Mouse (Mus musculus) midbrain, embryonic 15.5 days (tissue): ENCODE results near the gene 6430531B16Rik. TPM values are rescaled to one million over a fixed set of nuclear protein-coding genes. Genes with fewer than 3 reads are reported as not detected.
A peak's percentile ranks its signal among the peaks of the same experiment; 100 is the strongest.

ENCODE experiments used
- ATAC-seq: fragments of 200-750 bp; cut with Nextera tagmentation; replicated peaks from 2 replicates; pipeline ENCODE4 v1.8.0; 2017; ENCODE audit warnings: moderate TSS enrichment
- H3K27ac ChIP-seq: fragments of 300-500 bp; sonication (generic); 2 replicates; pipeline ENCODE4 v1.5.1; 2015; ENCODE audit warnings: mild to moderate bottlenecking, inconsistent platforms
- H3K27me3 ChIP-seq: fragments of 300-500 bp; sonication (generic); replicated peaks from 2 replicates; pipeline ENCODE4 v1.6.1; 2015; ENCODE audit warnings: inconsistent platforms
- H3K36me3 ChIP-seq: fragments of 300-500 bp; sonication (generic); replicated peaks from 2 replicates; pipeline ENCODE4 v1.6.1; 2015; ENCODE audit warnings: inconsistent platforms
- H3K4me1 ChIP-seq: fragments of 300-500 bp; sonication (generic); 2 replicates; pipeline ENCODE4 v1.6.1; 2015; ENCODE audit warnings: inconsistent platforms
- H3K4me2 ChIP-seq: fragments of 300-500 bp; sonication (generic); 2 replicates; pipeline ENCODE4 v1.6.1; 2015; ENCODE audit warnings: inconsistent platforms, mild to moderate bottlenecking, moderate library complexity
- H3K4me3 ChIP-seq: fragments of 300-500 bp; sonication (generic); 2 replicates; pipeline ENCODE4 v1.5.1; 2015; ENCODE audit warnings: mild to moderate bottlenecking, inconsistent platforms
- H3K9ac ChIP-seq: fragments of 300-500 bp; sonication (generic); 2 replicates; pipeline ENCODE4 v1.6.1; 2015; ENCODE audit warnings: mild to moderate bottlenecking, inconsistent platforms
- H3K9me3 ChIP-seq: fragments of 300-500 bp; sonication (generic); 2 replicates; pipeline ENCODE4 v1.6.1; 2016; ENCODE audit warnings: inconsistent platforms
- WGBS: fragments of 180-500 bp; shearing (Covaris S2); methylation state at CpG from one replicate; pipeline ENCODE4 v1.1.7; 2015; ENCODE audit warnings: mixed read lengths; 5-methylcytosine and 5-hydroxymethylcytosine counted together
- polyA plus RNA-seq: library from polyadenylated mRNA; unstranded; fragments of >200 nt; fragmentation: Nextera tagmentation; extraction: Ambion mirVana; gene quantifications from 2 replicates; pipeline ENCODE4 v1.2.1, GENCODE M21; 2015

The 6430531B16Rik gene
- polyA plus RNA-seq, 1 experiment from 2014 or later, result 0.83 TPM

GRCm38 (mm10) chr7:139946032-139946431 lies 32.5 kb downstream of the 6430531B16Rik start:
- WGBS, result 25% methylated on average over 5 of the region's 5 CpGs
- no peak overlapping the region for H3K4me2 ChIP-seq
- H3K4me3 ChIP-seq, result no peak overlapping the region

GRCm38 (mm10) chr7:139945516-139945915 lies 33.0 kb downstream of the 6430531B16Rik start:
- Histone ChIP-seq H3K9me3 (no peaks in the 10 kb centered on the region), H3K9ac (no peak overlapping the region), H3K27ac (no peak overlapping the region), H3K4me2 (no peak overlapping the region), H3K27me3 (peaks cover 91% of the 10 kb centered on the region), H3K36me3 (no peaks in the 10 kb centered on the region), H3K4me3 (no peak overlapping the region), H3K4me1 (peaks cover 19% of the 10 kb centered on the region)
- WGBS, result 13% methylated on average over 5 of the region's 5 CpGs
- ATAC-seq, result no peak

More at GRCm38 (mm10) chr7:139946032-139946431, 32.5 kb downstream of the 6430531B16Rik start:
- H3K27me3 ChIP-seq, result peaks cover 89% of the 10 kb centered on the region
- no peak overlapping the region for H3K27ac ChIP-seq
- no peak for ATAC-seq
- no peak overlapping the region for H3K9ac ChIP-seq
- H3K36me3 ChIP-seq, result no peaks in the 10 kb centered on the region
- H3K9me3 ChIP-seq, result no peaks in the 10 kb centered on the region
- H3K4me1 ChIP-seq, result peaks cover 24% of the 10 kb centered on the region

- no peak overlapping the region for H3K9ac ChIP-seq
- WGBS, result 3% methylated on average over 68 of the region's 68 CpGs
- peaks cover 83% of the 10 kb centered on the region for H3K27me3 ChIP-seq
- H3K4me3 ChIP-seq, result peak overlapping the region; percentile 35
- ATAC-seq, result peak; percentile 39; the same call in 1 of the 2 replicates
- peaks cover 12% of the 10 kb centered on the region for H3K4me1 ChIP-seq
- no peaks in the 10 kb centered on the region for H3K9me3 ChIP-seq
- no peak overlapping the region for H3K27ac ChIP-seq
- H3K36me3 ChIP-seq, result no peaks in the 10 kb centered on the region
- peak overlapping the region; percentile 52 for H3K4me2 ChIP-seq
Measured at GRCm38 (mm10) chr7:139944291-139945240, 34.0 kb downstream of the 6430531B16Rik start.

- H3K9ac ChIP-seq, result no peak within 1 kb of the TSS
- H3K36me3 ChIP-seq, result no peaks in the 10 kb centered on the region
- H3K27ac ChIP-seq, result no peak within 1 kb of the TSS
- peaks cover 12% of the 10 kb centered on the region for H3K4me1 ChIP-seq
- WGBS, result under 1% methylated on average over 54 of the region's 59 CpGs
- peak within 1 kb of the TSS; percentile 35 for H3K4me3 ChIP-seq
- H3K9me3 ChIP-seq, result no peaks in the 10 kb centered on the region
- H3K4me2 ChIP-seq, result peak within 1 kb of the TSS; percentile 52
- peaks cover 81% of the 10 kb centered on the region for H3K27me3 ChIP-seq
- ATAC-seq, result peak; percentile 69
Measured at GRCm38 (mm10) chr7:139943674-139944281, 34.8 kb downstream of the 6430531B16Rik start, which contains the start of gene Utf1. Gene Utf1, plus strand, starts transcription at chr7:139943789.

GRCm38 (mm10) chr7:139940476-139941209 lies 37.9 kb downstream of the 6430531B16Rik start:
- H3K9ac ChIP-seq, result no peak overlapping the region
- no peaks in the 10 kb centered on the region for H3K9me3 ChIP-seq
- H3K27me3 ChIP-seq, result peaks cover 54% of the 10 kb centered on the region
- ATAC-seq, result no peak
- no peak overlapping the region for H3K4me3 ChIP-seq
- no peaks in the 10 kb centered on the region for H3K36me3 ChIP-seq
- peaks cover 12% of the 10 kb centered on the region for H3K4me1 ChIP-seq
- H3K4me2 ChIP-seq, result no peak overlapping the region
- no peak overlapping the region for H3K27ac ChIP-seq
- 63% methylated on average over 16 of the region's 16 CpGs for WGBS

GRCm38 (mm10) chr7:139937810-139938209 lies 40.7 kb downstream of the 6430531B16Rik start:
- no peaks in the 10 kb centered on the region for H3K4me1 ChIP-seq
- H3K4me2 ChIP-seq, result no peak overlapping the region
- no peak overlapping the region for H3K4me3 ChIP-seq
- ATAC-seq, result no peak
- no peak overlapping the region for H3K27ac ChIP-seq
- H3K27me3 ChIP-seq, result peaks cover 27% of the 10 kb centered on the region
- 0 out of 2 replicates have a peak, but pooled peaks cover 4% of the 10 kb centered on the region for H3K36me3 ChIP-seq
- WGBS, result 71% methylated on average over 5 of the region's 5 CpGs
- no peaks in the 10 kb centered on the region for H3K9me3 ChIP-seq
- H3K9ac ChIP-seq, result no peak overlapping the region

- 91% methylated on average over 3 of the region's 3 CpGs for WGBS
- no peak for ATAC-seq
- Histone ChIP-seq H3K36me3 (0 out of 2 replicates have a peak, but pooled peaks cover 5% of the 10 kb centered on the region), H3K4me3 (no peak overlapping the region), H3K9me3 (no peaks in the 10 kb centered on the region), H3K27me3 (peaks cover 20% of the 10 kb centered on the region), H3K27ac (no peak overlapping the region), H3K4me2 (no peak overlapping the region), H3K4me1 (no peaks in the 10 kb centered on the region), H3K9ac (no peak overlapping the region)
Measured at GRCm38 (mm10) chr7:139937138-139937537, 41.4 kb downstream of the 6430531B16Rik start.

- no peaks in the 10 kb centered on the region for H3K9me3 ChIP-seq
- 94% methylated on average over 10 of the region's 10 CpGs for WGBS
- no peak for ATAC-seq
- H3K4me2 ChIP-seq, result no peak overlapping the region
- H3K36me3 ChIP-seq, result 0 out of 2 replicates have a peak, but pooled peaks cover 7% of the 10 kb centered on the region
- H3K9ac ChIP-seq, result no peak overlapping the region
- H3K4me3 ChIP-seq, result no peak overlapping the region
- peaks cover 16% of the 10 kb centered on the region for H3K27me3 ChIP-seq
- no peak overlapping the region for H3K27ac ChIP-seq
- H3K4me1 ChIP-seq, result no peaks in the 10 kb centered on the region
Measured at GRCm38 (mm10) chr7:139936705-139937104, 41.9 kb downstream of the 6430531B16Rik start.

GRCm38 (mm10) chr7:139930732-139931131 lies 47.8 kb downstream of the 6430531B16Rik start:
- 0 out of 2 replicates have a peak, but pooled peaks cover 3% of the 10 kb centered on the region for H3K27me3 ChIP-seq
- H3K4me1 ChIP-seq, result no peaks in the 10 kb centered on the region
- peaks cover 10% of the 10 kb centered on the region; the same call in 1 of the 2 replicates for H3K36me3 ChIP-seq
- no peak overlapping the region for H3K4me2 ChIP-seq
- ATAC-seq, result 0 out of 2 replicates have a peak, but pooled peaks have one; percentile 42
- no peak overlapping the region for H3K27ac ChIP-seq
- no peak overlapping the region for H3K9ac ChIP-seq
- H3K9me3 ChIP-seq, result no peaks in the 10 kb centered on the region
- no peak overlapping the region for H3K4me3 ChIP-seq
- 17% methylated on average over 11 of the region's 11 CpGs for WGBS
